Mouse (Mus musculus): ENCODE results near the gene 2610318N02Rik. TPM values are rescaled to one million over a fixed set of nuclear protein-coding genes. Genes with fewer than 3 reads are reported as not detected.

Gene 2610318N02Rik
- polyA plus RNA-seq, 1 experiment from 2014 or later = 35.5 TPM

- 69% methylated on average over 3 of the region's 3 CpGs for WGBS
- no peak overlapping the region for H3K4me3 ChIP-seq (ENCODE audit: low read depth, low read length)
- H3K27ac ChIP-seq (ENCODE audit: low read length) = no peak overlapping the region
- H3K27me3 ChIP-seq (ENCODE audit: control insufficient read depth, insufficient read depth, low read length) = no peaks in the 10 kb centered on the region
- H3K4me2 ChIP-seq (replicated peaks; ENCODE audit: low read depth, low read length) = no peak overlapping the region
- H3K36me3 ChIP-seq (ENCODE audit: control insufficient read depth, insufficient read depth, low read length) = peaks cover 86% of the 10 kb centered on the region
- no peaks in the 10 kb centered on the region for H3K9me3 ChIP-seq (ENCODE audit: control insufficient read depth, low read depth, low read length)
- H3K4me1 ChIP-seq (ENCODE audit: control insufficient read depth, insufficient read depth, low read length) = no peaks in the 10 kb centered on the region
- ATAC-seq (ENCODE audit: insufficient number of reproducible peaks, insufficient read depth, low FRiP score, low read depth) = no peak
- no peak overlapping the region for H3K9ac ChIP-seq (replicated peaks; ENCODE audit: low read depth, low read length)
Observed at GRCm38 (mm10) chr16:17088346-17088745, 36.6 kb downstream of the 2610318N02Rik start.

DNA sequence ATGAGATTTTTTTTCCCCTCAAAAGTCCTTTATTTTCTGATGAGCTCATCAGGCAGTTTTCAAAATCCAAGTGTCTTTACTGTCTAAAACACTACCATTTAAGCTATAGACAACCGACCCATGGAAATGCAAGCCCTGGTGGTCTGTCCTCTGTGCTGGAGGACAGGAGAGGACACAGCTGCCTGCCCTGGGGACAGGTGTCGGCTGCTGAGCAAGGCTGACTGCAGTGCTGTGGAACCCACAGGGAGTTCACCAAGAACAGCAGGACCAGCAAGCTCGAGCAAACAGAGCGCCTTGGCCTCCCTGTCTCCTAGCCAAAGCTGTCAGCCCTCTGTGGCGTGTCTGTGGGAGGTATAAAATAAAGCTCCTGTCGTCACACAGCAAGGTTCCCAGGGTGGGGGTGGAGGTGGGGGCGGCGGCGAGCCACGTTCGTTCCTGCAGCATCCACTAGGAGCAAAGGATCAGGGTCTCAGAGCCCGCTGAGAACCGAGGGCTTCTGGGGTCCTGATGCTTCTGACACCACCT is 38.2 kb downstream of the 2610318N02Rik start:
- Histone ChIP-seq H3K9ac (replicated peaks; ENCODE audit: low read depth, low read length) (no peak overlapping the region), H3K4me2 (replicated peaks; ENCODE audit: low read depth, low read length) (no peak overlapping the region), H3K4me3 (ENCODE audit: low read depth, low read length) (no peak overlapping the region), H3K9me3 (ENCODE audit: control insufficient read depth, low read depth, low read length) (no peaks in the 10 kb centered on the region), H3K27ac (ENCODE audit: low read length) (no peak overlapping the region), H3K36me3 (ENCODE audit: control insufficient read depth, insufficient read depth, low read length) (peaks cover 79% of the 10 kb centered on the region), H3K27me3 (ENCODE audit: control insufficient read depth, insufficient read depth, low read length) (no peaks in the 10 kb centered on the region), H3K4me1 (ENCODE audit: control insufficient read depth, insufficient read depth, low read length) (no peaks in the 10 kb centered on the region)
- 78% methylated on average over 13 of the region's 13 CpGs for WGBS
- ATAC-seq (ENCODE audit: insufficient number of reproducible peaks, insufficient read depth, low FRiP score, low read depth) = no peak

DNA sequence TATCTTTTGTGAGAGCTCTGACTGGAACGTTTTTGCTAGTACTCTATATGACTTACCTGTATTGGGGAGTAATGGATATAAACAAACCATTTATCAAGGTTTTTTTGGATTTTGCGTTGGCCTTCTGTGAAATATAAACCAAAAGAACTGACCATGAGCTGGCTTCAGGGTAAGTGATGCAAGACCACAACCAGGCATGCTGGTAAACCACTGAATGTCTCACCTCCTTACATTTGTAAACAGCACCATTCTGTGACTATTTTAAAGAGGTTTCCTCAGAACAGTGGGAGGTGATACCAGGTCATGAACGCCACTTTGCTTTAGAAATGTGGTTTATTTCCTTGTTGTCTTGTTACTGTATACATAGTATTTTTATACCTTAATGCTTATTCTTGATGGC is 38.7 kb downstream of the 2610318N02Rik start:
- Histone ChIP-seq H3K9ac (replicated peaks; ENCODE audit: low read depth, low read length) (no peak overlapping the region), H3K4me1 (ENCODE audit: control insufficient read depth, insufficient read depth, low read length) (no peaks in the 10 kb centered on the region), H3K27me3 (ENCODE audit: control insufficient read depth, insufficient read depth, low read length) (no peaks in the 10 kb centered on the region), H3K4me2 (replicated peaks; ENCODE audit: low read depth, low read length) (no peak overlapping the region), H3K4me3 (ENCODE audit: low read depth, low read length) (no peak overlapping the region), H3K36me3 (ENCODE audit: control insufficient read depth, insufficient read depth, low read length) (peaks cover 74% of the 10 kb centered on the region), H3K27ac (ENCODE audit: low read length) (no peak overlapping the region), H3K9me3 (ENCODE audit: control insufficient read depth, low read depth, low read length) (no peaks in the 10 kb centered on the region)
- WGBS = 50% methylated on average over 3 of the region's 3 CpGs
- no peak for ATAC-seq (ENCODE audit: insufficient number of reproducible peaks, insufficient read depth, low FRiP score, low read depth)

- Histone ChIP-seq H3K9ac (replicated peaks; ENCODE audit: low read depth, low read length) (no peak overlapping the region), H3K4me2 (replicated peaks; ENCODE audit: low read depth, low read length) (no peak overlapping the region), H3K9me3 (ENCODE audit: control insufficient read depth, low read depth, low read length) (no peaks in the 10 kb centered on the region), H3K27me3 (ENCODE audit: control insufficient read depth, insufficient read depth, low read length) (no peaks in the 10 kb centered on the region), H3K4me3 (ENCODE audit: low read depth, low read length) (no peak overlapping the region), H3K4me1 (ENCODE audit: control insufficient read depth, insufficient read depth, low read length) (no peaks in the 10 kb centered on the region), H3K36me3 (ENCODE audit: control insufficient read depth, insufficient read depth, low read length) (peaks cover 68% of the 10 kb centered on the region), H3K27ac (ENCODE audit: low read length) (no peak overlapping the region)
- ATAC-seq (ENCODE audit: insufficient number of reproducible peaks, insufficient read depth, low FRiP score, low read depth) = no peak
- 86% methylated on average over 4 of the region's 4 CpGs for WGBS
Observed at GRCm38 (mm10) chr16:17085636-17086035, 39.3 kb downstream of the 2610318N02Rik start.

GRCm38 (mm10) chr16:17082121-17082792 is 42.7 kb downstream of the 2610318N02Rik start:
- no peaks in the 10 kb centered on the region for H3K9me3 ChIP-seq (ENCODE audit: control insufficient read depth, low read depth, low read length)
- 88% methylated on average over 6 of the region's 6 CpGs for WGBS
- peaks cover 38% of the 10 kb centered on the region for H3K36me3 ChIP-seq (ENCODE audit: control insufficient read depth, insufficient read depth, low read length)
- no peak overlapping the region for H3K27ac ChIP-seq (ENCODE audit: low read length)
- H3K9ac ChIP-seq (replicated peaks; ENCODE audit: low read depth, low read length) = no peak overlapping the region
- no peak for ATAC-seq (ENCODE audit: insufficient number of reproducible peaks, insufficient read depth, low FRiP score, low read depth)
- no peaks in the 10 kb centered on the region for H3K27me3 ChIP-seq (ENCODE audit: control insufficient read depth, insufficient read depth, low read length)
- no peak overlapping the region for H3K4me3 ChIP-seq (ENCODE audit: low read depth, low read length)
- H3K4me1 ChIP-seq (ENCODE audit: control insufficient read depth, insufficient read depth, low read length) = no peaks in the 10 kb centered on the region
- no peak overlapping the region for H3K4me2 ChIP-seq (replicated peaks; ENCODE audit: low read depth, low read length)

DNA sequence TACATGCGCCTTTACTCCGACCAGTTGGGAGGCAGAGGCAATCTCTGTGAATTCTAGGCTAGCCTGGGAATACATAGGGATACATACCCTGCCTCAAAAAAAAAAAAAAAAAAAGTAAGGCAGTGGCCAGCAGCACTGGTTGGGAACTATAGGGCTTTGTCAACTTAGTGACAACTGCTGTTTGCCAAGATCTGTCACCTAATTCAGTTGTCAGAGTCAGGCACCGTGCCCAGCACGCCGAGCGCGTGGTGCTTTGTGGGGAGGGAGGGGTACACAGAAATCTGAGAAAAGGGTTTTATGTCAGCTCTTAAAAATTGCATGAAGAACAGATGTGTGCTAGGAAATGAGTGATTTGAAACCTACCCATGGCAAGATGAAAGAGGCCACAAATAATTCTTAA is 46.9 kb downstream of the 2610318N02Rik start:
- H3K36me3 ChIP-seq (ENCODE audit: control insufficient read depth, insufficient read depth, low read length) = peaks cover 10% of the 10 kb centered on the region; the same call in 1 of the 2 replicates
- H3K27me3 ChIP-seq (ENCODE audit: control insufficient read depth, insufficient read depth, low read length) = no peaks in the 10 kb centered on the region
- no peaks in the 10 kb centered on the region for H3K9me3 ChIP-seq (ENCODE audit: control insufficient read depth, low read depth, low read length)
- H3K4me2 ChIP-seq (replicated peaks; ENCODE audit: low read depth, low read length) = no peak overlapping the region
- no peak overlapping the region for H3K9ac ChIP-seq (replicated peaks; ENCODE audit: low read depth, low read length)
- no peak for ATAC-seq (ENCODE audit: insufficient number of reproducible peaks, insufficient read depth, low FRiP score, low read depth)
- H3K4me1 ChIP-seq (ENCODE audit: control insufficient read depth, insufficient read depth, low read length) = no peaks in the 10 kb centered on the region
- H3K4me3 ChIP-seq (ENCODE audit: low read depth, low read length) = no peak overlapping the region
- no peak overlapping the region for H3K27ac ChIP-seq (ENCODE audit: low read length)
- 94% methylated on average over 7 of the region's 7 CpGs for WGBS

DNA sequence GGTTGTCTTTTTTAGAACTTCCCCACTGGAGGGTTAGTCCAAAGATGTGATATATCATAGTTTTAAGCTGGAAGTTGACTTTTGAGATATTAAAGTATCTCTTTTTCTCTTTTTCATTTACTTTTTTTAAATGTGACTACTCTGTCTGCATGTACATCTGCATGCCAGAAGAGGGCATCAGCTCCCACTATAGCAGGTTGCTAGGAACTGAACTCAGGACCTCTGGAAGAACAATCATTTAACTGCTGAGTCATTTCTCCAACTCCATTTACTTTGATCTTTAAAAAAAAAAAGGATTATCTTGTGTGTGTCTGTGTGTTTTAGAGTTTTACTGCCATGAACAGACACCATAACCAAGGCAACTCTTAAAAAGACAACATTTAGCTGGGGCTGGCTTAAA is 48.1 kb downstream of the 2610318N02Rik start:
- Histone ChIP-seq H3K9ac (replicated peaks; ENCODE audit: low read depth, low read length) (no peak overlapping the region), H3K4me3 (ENCODE audit: low read depth, low read length) (no peak overlapping the region), H3K4me1 (ENCODE audit: control insufficient read depth, insufficient read depth, low read length) (no peaks in the 10 kb centered on the region), H3K4me2 (replicated peaks; ENCODE audit: low read depth, low read length) (no peak overlapping the region), H3K27me3 (ENCODE audit: control insufficient read depth, insufficient read depth, low read length) (no peaks in the 10 kb centered on the region), H3K36me3 (ENCODE audit: control insufficient read depth, insufficient read depth, low read length) (0 out of 2 replicates have a peak, but pooled peaks cover 3% of the 10 kb centered on the region), H3K9me3 (ENCODE audit: control insufficient read depth, low read depth, low read length) (no peaks in the 10 kb centered on the region), H3K27ac (ENCODE audit: low read length) (no peak overlapping the region)
- no peak for ATAC-seq (ENCODE audit: insufficient number of reproducible peaks, insufficient read depth, low FRiP score, low read depth)

GRCm38 (mm10) chr16:17076301-17076700 is 48.7 kb downstream of the 2610318N02Rik start:
- Histone ChIP-seq H3K9ac (replicated peaks; ENCODE audit: low read depth, low read length) (no peak overlapping the region), H3K27ac (ENCODE audit: low read length) (no peak overlapping the region), H3K36me3 (ENCODE audit: control insufficient read depth, insufficient read depth, low read length) (0 out of 2 replicates have a peak, but pooled peaks cover 3% of the 10 kb centered on the region), H3K4me2 (replicated peaks; ENCODE audit: low read depth, low read length) (no peak overlapping the region), H3K4me1 (ENCODE audit: control insufficient read depth, insufficient read depth, low read length) (no peaks in the 10 kb centered on the region), H3K4me3 (ENCODE audit: low read depth, low read length) (no peak overlapping the region), H3K27me3 (ENCODE audit: control insufficient read depth, insufficient read depth, low read length) (no peaks in the 10 kb centered on the region), H3K9me3 (ENCODE audit: control insufficient read depth, low read depth, low read length) (no peaks in the 10 kb centered on the region)
- no peak for ATAC-seq (ENCODE audit: insufficient number of reproducible peaks, insufficient read depth, low FRiP score, low read depth)
- 94% methylated on average over 2 of the region's 2 CpGs for WGBS

- 90% methylated on average over 7 of the region's 7 CpGs for WGBS
- no peaks in the 10 kb centered on the region for H3K9me3 ChIP-seq (ENCODE audit: control insufficient read depth, low read depth, low read length)
- peaks cover 4% of the 10 kb centered on the region; the same call in 1 of the 2 replicates for H3K4me1 ChIP-seq (ENCODE audit: control insufficient read depth, insufficient read depth, low read length)
- H3K9ac ChIP-seq (replicated peaks; ENCODE audit: low read depth, low read length) = no peak overlapping the region
- 0 out of 2 replicates have a peak, but pooled peaks cover 3% of the 10 kb centered on the region for H3K36me3 ChIP-seq (ENCODE audit: control insufficient read depth, insufficient read depth, low read length)
- ATAC-seq (ENCODE audit: insufficient number of reproducible peaks, insufficient read depth, low FRiP score, low read depth) = no peak
- no peak overlapping the region for H3K4me2 ChIP-seq (replicated peaks; ENCODE audit: low read depth, low read length)
- H3K4me3 ChIP-seq (ENCODE audit: low read depth, low read length) = no peak overlapping the region
- H3K27me3 ChIP-seq (ENCODE audit: control insufficient read depth, insufficient read depth, low read length) = no peaks in the 10 kb centered on the region
- no peak overlapping the region for H3K27ac ChIP-seq (ENCODE audit: low read length)
Observed at GRCm38 (mm10) chr16:17073000-17073399, 52.0 kb downstream of the 2610318N02Rik start.
